Mouse (Mus musculus): Measurements from ENCODE around the gene Cacnb1.

DNA sequence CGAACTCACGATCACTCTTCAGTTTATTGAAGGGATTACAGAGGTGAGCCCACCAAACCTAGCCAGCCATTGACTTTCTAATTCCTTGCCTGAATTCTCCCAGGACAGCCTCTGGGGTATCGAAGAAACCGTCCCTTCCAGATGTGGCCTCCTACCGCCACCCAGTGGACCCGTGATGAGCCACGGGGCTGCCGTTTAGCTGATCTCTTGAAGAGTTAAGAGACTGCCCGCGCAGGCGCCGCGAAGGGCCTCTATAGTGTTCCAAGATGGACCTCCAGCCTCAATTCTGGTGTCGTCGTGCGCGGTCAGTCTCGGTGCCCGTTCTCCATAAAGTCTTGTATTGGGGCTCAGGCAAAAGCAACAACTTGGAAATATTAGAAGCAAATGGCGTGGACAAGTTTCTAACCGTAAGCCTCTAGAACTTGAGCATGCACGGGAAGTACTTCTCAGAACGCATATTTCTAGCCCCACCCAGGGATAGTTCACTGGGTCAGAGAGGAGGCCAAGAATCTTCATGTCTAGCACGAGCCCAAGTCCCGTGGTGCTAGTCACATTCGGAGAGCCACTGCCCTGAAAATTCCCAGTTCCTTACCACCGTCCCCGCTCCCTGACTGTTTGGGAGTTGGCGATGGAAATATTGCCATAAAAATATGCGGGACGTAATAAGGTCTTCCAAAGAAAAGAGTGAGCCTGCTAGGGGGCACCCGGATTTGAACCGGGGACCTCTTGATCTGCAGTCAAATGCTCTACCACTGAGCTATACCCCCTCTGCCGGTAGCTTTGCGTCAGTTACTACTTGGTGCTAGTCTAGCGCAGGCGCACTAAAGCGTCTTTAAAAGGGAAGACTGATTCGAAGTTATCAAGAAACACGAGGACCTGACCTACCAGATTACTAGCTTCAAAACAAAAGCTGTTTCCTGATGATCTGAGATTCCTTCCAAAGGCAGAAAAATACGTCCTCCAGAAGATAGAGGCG lies 35.0 kb downstream of the Cacnb1 start:
- TF ChIP-seq CTCF (IDR thresholded peaks at IDR 0.05; ENCODE audit: control insufficient read depth, insufficient read depth, insufficient read length): peak; percentile 88
- TF ChIP-seq MAX (IDR thresholded peaks at IDR 0.05): peak; percentile 73
